ENCODE assay signal across 8 mouse cellular contexts in genomic region chr19:4099837-4100717, GRCm38 (mm10). TPM values are rescaled to one million over a fixed set of nuclear protein-coding genes. Genes with fewer than 3 reads are reported as not detected.
A peak's percentile ranks its signal among the peaks of the same experiment; 100 is the strongest.
DNase-seq lines count a peak whose midpoint lies in the region; ATAC-seq and TF ChIP-seq lines count a peak whose summit lies in the region.

Gene Pitpnm1, plus strand, starts transcription at chr19:4099998.

- peak within 1 kb of the TSS; percentile 24; the same call in 1 of the 2 replicates for H3K27ac ChIP-seq in heart, postnatal 0 days (ENCODE audit: low read depth)

- TF ChIP-seq CTCF in heart, postnatal 0 days (IDR thresholded peaks at IDR 0.05; ENCODE audit: low read depth): no peak
- no peak for TF ChIP-seq CTCF in lung, adult 2 months (IDR thresholded peaks at IDR 0.05; ENCODE audit: insufficient read depth, low read length)

- DNase-seq in A20 (ENCODE audit: low read depth, low spot score): peak; percentile 88
- DNase-seq in adrenal gland, postnatal 14 days: peak; percentile 90
- DNase-seq in heart, postnatal 0 days (ENCODE audit: low spot score): no peak
- DNase-seq in kidney, postnatal 36 days: peak; percentile 82 to 91
- DNase-seq in lung, adult 2 months: peak; percentile 87
- DNase-seq in thymus, postnatal 25 days: peak; percentile 85

- H3K9ac ChIP-seq in heart, postnatal 0 days (replicated peaks; ENCODE audit: low read depth, low read length): peak within 1 kb of the TSS; percentile 63

- TF ChIP-seq EP300 in heart, postnatal 0 days (IDR thresholded peaks at IDR 0.05; ENCODE audit: low read depth): no peak

- peaks cover 8% of the 10 kb centered on the region; the same call in 1 of the 2 replicates for H3K9me3 ChIP-seq in erythroblast, embryonic 14.5 days (ENCODE audit: control insufficient read depth, low read length)
- H3K9me3 ChIP-seq in heart, postnatal 0 days (replicated peaks; ENCODE audit: control insufficient read depth, low read length): no peaks in the 10 kb centered on the region

- ATAC-seq in heart, postnatal 0 days (ENCODE audit: insufficient read depth, low read depth): no peak
- ATAC-seq in neutrophil, adult 5-6 weeks (ENCODE audit: extremely low read depth, insufficient number of reproducible peaks, low FRiP score, poor library complexity, severe bottlenecking): no peak

- H3K4me1 ChIP-seq in erythroblast, embryonic 14.5 days (ENCODE audit: control insufficient read depth): peaks cover 52% of the 10 kb centered on the region
- H3K4me1 ChIP-seq in heart, postnatal 0 days (ENCODE audit: control insufficient read depth, insufficient read depth): peaks cover 25% of the 10 kb centered on the region; the same call in 1 of the 2 replicates
- H3K4me1 ChIP-seq in lung, adult 2 months (ENCODE audit: control insufficient read depth, insufficient read depth, low read length): peaks cover 13% of the 10 kb centered on the region

- H3K36me3 ChIP-seq in erythroblast, embryonic 14.5 days (ENCODE audit: control insufficient read depth): peaks cover 14% of the 10 kb centered on the region
- peaks cover 10% of the 10 kb centered on the region for H3K36me3 ChIP-seq in heart, postnatal 0 days (replicated peaks; ENCODE audit: control insufficient read depth, insufficient read depth, low read length)

- WGBS in heart, postnatal 0 days: 1% methylated on average over 51 of the region's 53 CpGs
- 2% methylated on average over 52 of the region's 53 CpGs for WGBS in lung, adult 2 months

- H3K4me3 ChIP-seq in erythroblast, embryonic 14.5 days (replicated peaks): peak within 1 kb of the TSS; percentile 83
- peak within 1 kb of the TSS; percentile 59 for H3K4me3 ChIP-seq in heart, postnatal 0 days (ENCODE audit: low read depth, low read length)
- peak within 1 kb of the TSS; percentile 66 for H3K4me3 ChIP-seq in lung, adult 2 months (replicated peaks; ENCODE audit: extremely low read depth, low read depth, low read length)

- H3K4me2 ChIP-seq in heart, postnatal 0 days (ENCODE audit: low read depth, low read length): peak within 1 kb of the TSS; percentile 90

- peaks cover 46% of the 10 kb centered on the region for H3K27me3 ChIP-seq in erythroblast, embryonic 14.5 days (ENCODE audit: control insufficient read depth)
- H3K27me3 ChIP-seq in heart, postnatal 0 days (ENCODE audit: control insufficient read depth, insufficient read depth, low read length): peaks cover 12% of the 10 kb centered on the region

- no peak for TF ChIP-seq POLR2A in lung, adult 2 months (IDR thresholded peaks at IDR 0.05; ENCODE audit: borderline replicate concordance, extremely low read depth, low read depth, low read length)

RNA-seq across cellular contexts. Expression of gene Pitpnm1, which starts in this region (rescaled TPM):
- 95.1 and 116 TPM in 2 replicates for total RNA-seq in adrenal gland, postnatal 14 days (2021)
- polyA plus RNA-seq in erythroblast, embryonic 14.5 days (2012): 0.66 and 0.94 TPM in 2 replicates
- 26.2 and 47.3 TPM in 2 replicates for total RNA-seq in heart, postnatal 0 days (2014; rRNA removed; ENCODE audit: low replicate concordance)
- 17.9 and 21.9 TPM in 2 replicates for polyA plus RNA-seq in heart, postnatal 0 days (2015; fragmentation: Nextera tagmentation; extraction: Ambion mirVana)
- polyA plus RNA-seq in lung, adult 2 months (2012; rRNA removed): 152 and 163 TPM in 2 replicates
- 115 and 132 TPM in 2 replicates for total RNA-seq in neutrophil, adult 5-6 weeks (2017)
